Mouse (Mus musculus) embryonic fibroblast, embryonic 13.5 days (primary cell): ENCODE measurements around the gene Gpr171. TPM values are rescaled to one million over a fixed set of nuclear protein-coding genes. Genes with fewer than 3 reads are reported as not detected.
A peak's percentile ranks its signal among the peaks of the same experiment; 100 is the strongest.

ENCODE experiments used
- H3K27ac ChIP-seq: 2 replicates; pipeline ENCODE4 v1.5.1; 2012; ENCODE audit warnings: low read length, control low read depth, inconsistent platforms; ENCODE audit not compliant: insufficient read depth
- H3K4me1 ChIP-seq: 2 replicates; pipeline ENCODE4 v1.6.1; 2011; ENCODE audit warnings: low read length; ENCODE audit not compliant: control insufficient read depth, insufficient read depth
- H3K4me3 ChIP-seq: 2 replicates; pipeline ENCODE4 v1.5.1; 2011; ENCODE audit warnings: mild to moderate bottlenecking, control low read depth, low read length; ENCODE audit not compliant: insufficient read depth
- CTCF ChIP-seq: IDR thresholded peaks from 2 replicates; pipeline ENCODE4 v1.5.1; 2011; ENCODE audit warnings: mild to moderate bottlenecking, control low read depth, low read length, moderate library complexity, borderline replicate concordance; ENCODE audit not compliant: insufficient read depth
- POLR2A ChIP-seq: IDR thresholded peaks from 2 replicates; pipeline ENCODE4 v1.6.1; 2011; ENCODE audit warnings: low read depth, mild to moderate bottlenecking, control low read depth, low read length, moderate library complexity
- polyA plus RNA-seq: library from polyadenylated mRNA; stranded (reverse); fragments of >200 nt; gene quantifications from 2 replicates; pipeline ENCODE4 v1.2.4, GENCODE M21; 2011; ENCODE audit warnings: low read depth; ENCODE audit not compliant: missing spikeins, insufficient read length

Gpr171 gene
- polyA plus RNA-seq, 1 experiment: not detected

- peak; percentile 29; the same call in 1 of the 2 replicates for TF ChIP-seq CTCF
- TF ChIP-seq POLR2A: no peak
- H3K27ac ChIP-seq: no peak overlapping the region
- no peaks in the 10 kb centered on the region for H3K4me1 ChIP-seq
- no peak overlapping the region for H3K4me3 ChIP-seq
Observed at GRCm38 (mm10) chr3:59059022-59059541, 42.5 kb downstream of the Gpr171 start.

- Histone ChIP-seq H3K4me1 (no peaks in the 10 kb centered on the region), H3K27ac (no peak overlapping the region), H3K4me3 (no peak overlapping the region)
- TF ChIP-seq POLR2A (no peak), CTCF (no peak)
Observed at GRCm38 (mm10) chr3:59054834-59055535, 46.6 kb downstream of the Gpr171 start.

Other genes starting within 250 kb of the Gpr171 start
- gene Clrn1, start 216.5 kb downstream of the Gpr171 start, polyA plus RNA-seq: not detected in 2 replicates
- 0.30 and 0.97 TPM in 2 replicates for gene Med12l, start 96.0 kb downstream of the Gpr171 start, polyA plus RNA-seq
- 0.53 and 0.57 TPM in 2 replicates for gene P2ry14, start 51.8 kb upstream of the Gpr171 start, polyA plus RNA-seq
- gene Gpr87, start 93.3 kb upstream of the Gpr171 start, polyA plus RNA-seq: not detected in 2 replicates
- not detected in 2 replicates for gene P2ry13, start 109.1 kb upstream of the Gpr171 start, polyA plus RNA-seq
- gene P2ry12, start 161.1 kb upstream of the Gpr171 start, polyA plus RNA-seq: not detected in 2 replicates
- gene Igsf10, start 242.6 kb upstream of the Gpr171 start, polyA plus RNA-seq: 81.1 and 208 TPM in 2 replicates